Mouse (Mus musculus): Measurements from ENCODE around the gene Kel.

DNA sequence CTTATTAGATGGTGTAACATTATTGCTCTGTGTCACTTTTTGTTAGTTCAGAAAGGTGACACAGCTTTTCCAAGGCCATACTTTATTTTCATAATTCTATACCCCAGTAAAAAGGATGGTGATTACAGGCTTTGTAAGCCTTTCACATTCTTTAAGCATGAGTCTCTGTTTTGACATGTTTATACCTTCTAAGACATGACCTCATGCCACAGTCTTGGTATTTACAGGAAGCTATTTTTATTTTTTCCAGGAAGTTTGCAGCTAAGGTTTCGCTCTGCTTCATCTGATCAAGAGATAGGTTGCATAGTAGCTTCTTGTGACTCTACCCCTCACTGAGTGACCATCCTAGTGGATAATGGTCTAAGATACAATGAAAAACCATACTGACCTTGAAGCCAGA lies 9.7 kb downstream of the Kel start:
- no peak for TF ChIP-seq CTCF (IDR thresholded peaks at IDR 0.05; ENCODE audit: low read depth)
- TF ChIP-seq EP300 (IDR thresholded peaks at IDR 0.05; ENCODE audit: low read depth), result no peak

Data from liver, postnatal 0 days (tissue).